Mouse (Mus musculus): ENCODE measurements at regions not wholly inside any gene's neighbourhood (a gene's known extent, or its start where the extent isn't known, plus 50 kb on each side); places are given as distances from the start of the nearest gene placed in this dataset.
"Not testable (repeated sequence)": the region's sequence is repeated elsewhere in the genome, so short reads cannot be mapped to it uniquely, and the experiment has no call there.

GRCm38 (mm10) chr12:29335839-29336469 is 192.2 kb upstream of the Myt1l start:
- H3K4me3 ChIP-seq = no peak overlapping the region
- 59% methylated on average over 3 of the region's 3 CpGs for WGBS
- H3K4me1 ChIP-seq = no peaks in the 10 kb centered on the region
- no peaks in the 10 kb centered on the region for H3K9me3 ChIP-seq
- no peak overlapping the region for H3K9ac ChIP-seq
- no peak for ATAC-seq (ENCODE audit: low FRiP score, low read depth)
- H3K4me2 ChIP-seq (replicated peaks) = no peak overlapping the region
- no peak overlapping the region for H3K27ac ChIP-seq
- no peaks in the 10 kb centered on the region for H3K27me3 ChIP-seq
- H3K36me3 ChIP-seq = no peaks in the 10 kb centered on the region

- WGBS = 86% methylated on average over 2 of the region's 2 CpGs
- Histone ChIP-seq H3K36me3 (no peaks in the 10 kb centered on the region), H3K4me2 (replicated peaks) (no peak overlapping the region), H3K27ac (no peak overlapping the region), H3K4me3 (no peak overlapping the region), H3K27me3 (no peaks in the 10 kb centered on the region), H3K9me3 (no peaks in the 10 kb centered on the region), H3K4me1 (peaks cover 5% of the 10 kb centered on the region; the same call in 1 of the 2 replicates), H3K9ac (no peak overlapping the region)
- ATAC-seq (ENCODE audit: low FRiP score, low read depth) = no peak
Measured at GRCm38 (mm10) chr12:29337336-29337735, 190.8 kb upstream of the Myt1l start.

- ATAC-seq (ENCODE audit: low FRiP score, low read depth) = no peak
- H3K27ac ChIP-seq = no peak overlapping the region
- H3K4me3 ChIP-seq = no peak overlapping the region
- no peaks in the 10 kb centered on the region for H3K9me3 ChIP-seq
- H3K9ac ChIP-seq = no peak overlapping the region
- WGBS = 53% methylated on average over 7 of the region's 7 CpGs
- no peaks in the 10 kb centered on the region for H3K36me3 ChIP-seq
- H3K4me2 ChIP-seq (replicated peaks) = no peak overlapping the region
- no peaks in the 10 kb centered on the region for H3K27me3 ChIP-seq
- H3K4me1 ChIP-seq = peaks cover 5% of the 10 kb centered on the region; the same call in 1 of the 2 replicates
Measured at GRCm38 (mm10) chr12:29341388-29341995, 186.7 kb upstream of the Myt1l start.

GRCm38 (mm10) chr12:29343147-29343852 is 184.9 kb upstream of the Myt1l start:
- Histone ChIP-seq H3K9ac (no peak overlapping the region), H3K27ac (no peak overlapping the region), H3K9me3 (no peaks in the 10 kb centered on the region), H3K4me3 (no peak overlapping the region), H3K27me3 (no peaks in the 10 kb centered on the region), H3K4me2 (replicated peaks) (no peak overlapping the region), H3K36me3 (no peaks in the 10 kb centered on the region), H3K4me1 (peaks cover 5% of the 10 kb centered on the region; the same call in 1 of the 2 replicates)
- ATAC-seq (ENCODE audit: low FRiP score, low read depth) = no peak
- WGBS = 75% methylated on average over 12 of the region's 12 CpGs

DNA sequence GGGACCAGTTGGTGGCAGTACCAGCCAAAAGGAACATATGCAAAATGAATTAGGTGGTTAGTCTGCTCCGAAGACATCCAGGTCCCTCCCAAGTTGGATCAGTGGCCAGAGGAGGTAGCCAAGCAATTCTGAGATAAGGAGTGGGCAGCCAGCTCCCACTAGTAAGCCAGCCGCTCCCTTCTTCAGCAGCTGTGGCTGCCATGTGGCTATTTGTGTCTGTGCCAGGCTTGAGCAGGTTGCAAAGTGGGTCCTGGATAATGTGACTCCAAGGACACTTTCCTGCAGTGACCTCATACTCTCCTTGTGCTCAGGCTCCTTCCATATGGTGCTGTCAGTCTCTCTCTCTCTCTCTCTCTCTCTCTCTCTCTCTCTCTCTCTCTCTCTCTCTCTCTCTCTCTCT is 179.5 kb upstream of the Myt1l start:
- WGBS = 79% methylated on average over 2 of the region's 2 CpGs
- Histone ChIP-seq H3K4me2 (replicated peaks) (no peak overlapping the region), H3K36me3 (no peaks in the 10 kb centered on the region), H3K9ac (no peak overlapping the region), H3K4me1 (no peaks in the 10 kb centered on the region), H3K9me3 (no peaks in the 10 kb centered on the region), H3K27me3 (no peaks in the 10 kb centered on the region), H3K27ac (no peak overlapping the region), H3K4me3 (no peak overlapping the region)
- no peak for ATAC-seq (ENCODE audit: low FRiP score, low read depth)

DNA sequence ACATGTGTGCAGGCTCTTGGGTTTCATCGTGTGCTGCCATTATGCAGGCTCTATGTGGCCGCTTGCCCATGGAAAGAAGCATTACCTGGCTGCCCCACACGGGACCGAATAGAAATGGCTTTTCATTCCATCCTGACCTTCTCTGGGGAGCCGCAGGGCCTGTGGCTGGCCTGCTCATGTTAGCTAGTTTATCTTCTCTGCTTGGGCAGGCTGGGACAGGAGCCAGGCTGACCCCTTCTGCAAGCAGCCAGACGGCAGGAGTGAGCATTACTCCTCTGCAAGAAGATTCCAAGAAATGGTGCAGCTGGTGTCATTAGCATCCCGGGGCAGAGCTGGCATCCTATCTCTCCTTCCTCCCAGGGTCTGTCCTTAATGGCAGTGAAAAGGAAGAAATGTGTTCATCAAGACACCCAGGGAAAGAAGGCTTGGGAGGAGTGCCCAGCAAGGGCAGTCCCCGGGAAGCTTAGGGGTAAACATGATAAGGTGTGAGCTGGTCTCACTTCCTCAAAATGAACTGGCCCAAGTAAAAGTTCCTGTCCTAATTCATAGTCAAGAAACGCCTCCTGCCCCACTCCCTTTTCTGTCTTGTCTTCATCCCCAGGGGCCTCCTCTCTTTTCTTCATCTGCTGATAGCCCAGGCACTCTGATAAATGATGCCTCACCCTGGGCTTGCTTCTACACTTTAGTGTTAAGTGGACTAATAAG is 178.9 kb upstream of the Myt1l start:
- ATAC-seq (ENCODE audit: low FRiP score, low read depth) = no peak
- 61% methylated on average over 9 of the region's 9 CpGs for WGBS
- Histone ChIP-seq H3K9ac (no peak overlapping the region), H3K27ac (no peak overlapping the region), H3K4me2 (replicated peaks) (no peak overlapping the region), H3K4me1 (no peaks in the 10 kb centered on the region), H3K4me3 (no peak overlapping the region), H3K27me3 (no peaks in the 10 kb centered on the region), H3K36me3 (no peaks in the 10 kb centered on the region), H3K9me3 (no peaks in the 10 kb centered on the region)

GRCm38 (mm10) chr12:29353777-29354496 is 174.2 kb upstream of the Myt1l start:
- no peak for ATAC-seq (ENCODE audit: low FRiP score, low read depth)
- H3K9me3 ChIP-seq = no peaks in the 10 kb centered on the region
- H3K4me2 ChIP-seq (replicated peaks) = no peak overlapping the region
- H3K27ac ChIP-seq = no peak overlapping the region
- H3K4me3 ChIP-seq = no peak overlapping the region
- H3K4me1 ChIP-seq = peaks cover 11% of the 10 kb centered on the region
- WGBS = 60% methylated on average over 9 of the region's 11 CpGs
- H3K9ac ChIP-seq = no peak overlapping the region
- no peaks in the 10 kb centered on the region for H3K27me3 ChIP-seq
- H3K36me3 ChIP-seq = no peaks in the 10 kb centered on the region

- H3K27me3 ChIP-seq = no peaks in the 10 kb centered on the region
- H3K27ac ChIP-seq = no peak overlapping the region
- no peak overlapping the region for H3K4me3 ChIP-seq
- WGBS = 41% methylated on average over 4 of the region's 6 CpGs
- no peaks in the 10 kb centered on the region for H3K9me3 ChIP-seq
- no peak overlapping the region for H3K9ac ChIP-seq
- ATAC-seq (ENCODE audit: low FRiP score, low read depth) = no peak
- peaks cover 11% of the 10 kb centered on the region for H3K4me1 ChIP-seq
- no peak overlapping the region for H3K4me2 ChIP-seq (replicated peaks)
- no peaks in the 10 kb centered on the region for H3K36me3 ChIP-seq
Measured at GRCm38 (mm10) chr12:29354816-29355215, 173.4 kb upstream of the Myt1l start.

GRCm38 (mm10) chr12:29356681-29357397 is 171.3 kb upstream of the Myt1l start:
- peak overlapping the region; percentile 45; the same call in 1 of the 2 replicates for H3K9ac ChIP-seq
- H3K4me1 ChIP-seq = peaks cover 11% of the 10 kb centered on the region
- ATAC-seq (ENCODE audit: low FRiP score, low read depth) = no peak
- H3K4me3 ChIP-seq = no peak overlapping the region
- no peaks in the 10 kb centered on the region for H3K27me3 ChIP-seq
- H3K36me3 ChIP-seq = no peaks in the 10 kb centered on the region
- WGBS = 18% methylated on average over 11 of the region's 11 CpGs
- no peaks in the 10 kb centered on the region for H3K9me3 ChIP-seq
- H3K4me2 ChIP-seq (replicated peaks) = 0 out of 2 replicates have a peak overlapping the region, but pooled peaks have one; percentile 14
- no peak overlapping the region for H3K27ac ChIP-seq

GRCm38 (mm10) chr12:29361236-29361635 is 166.9 kb upstream of the Myt1l start:
- no peak overlapping the region for H3K9ac ChIP-seq
- no peak overlapping the region for H3K4me3 ChIP-seq
- ATAC-seq (ENCODE audit: low FRiP score, low read depth) = no peak
- no peak overlapping the region for H3K27ac ChIP-seq
- H3K4me2 ChIP-seq (replicated peaks) = no peak overlapping the region
- no peaks in the 10 kb centered on the region for H3K27me3 ChIP-seq
- peaks cover 11% of the 10 kb centered on the region for H3K4me1 ChIP-seq
- no peaks in the 10 kb centered on the region for H3K36me3 ChIP-seq
- 89% methylated on average over 6 of the region's 6 CpGs for WGBS
- no peaks in the 10 kb centered on the region for H3K9me3 ChIP-seq

DNA sequence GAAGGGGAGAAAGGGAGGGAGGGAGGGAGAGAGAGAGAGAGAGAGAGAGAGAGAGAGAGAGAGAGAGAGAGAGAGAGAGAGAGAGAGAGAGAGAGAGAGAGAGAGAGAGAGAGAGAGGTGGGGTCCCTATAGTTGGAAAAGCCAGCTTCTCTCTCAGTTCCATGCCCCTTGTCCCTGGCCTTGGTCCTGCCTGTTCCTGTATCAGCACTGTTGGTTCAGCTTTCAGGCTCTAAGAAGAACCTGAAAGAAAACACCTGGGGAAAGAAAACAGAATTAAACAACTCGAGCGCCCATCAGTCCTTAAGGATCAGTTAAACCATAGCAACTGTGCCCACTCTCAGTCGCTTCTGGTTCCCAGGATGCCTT is 160.5 kb upstream of the Myt1l start:
- WGBS = 31% methylated on average over 3 of the region's 3 CpGs
- ATAC-seq (ENCODE audit: low FRiP score, low read depth); H3K9me3 ChIP-seq; H3K4me3 ChIP-seq; H3K27ac ChIP-seq; H3K36me3 ChIP-seq; H3K27me3 ChIP-seq: not testable (repeated sequence)
- peak overlapping the region; percentile 39; the same call in 1 of the 2 replicates for H3K9ac ChIP-seq
- H3K4me1 ChIP-seq = peaks cover 12% of the 10 kb centered on the region
- H3K4me2 ChIP-seq (replicated peaks) = peak overlapping the region; percentile 54

Measured in limb, embryonic 13.5 days (tissue).